Mouse (Mus musculus) midbrain, embryonic 15.5 days (tissue): ENCODE data around the gene Trhr2. TPM values are rescaled to one million over a fixed set of nuclear protein-coding genes. Genes with fewer than 3 reads are reported as not detected.

Experiments
- ATAC-seq: fragments of 200-750 bp; cut with Nextera tagmentation; replicated peaks from 2 replicates; pipeline ENCODE4 v1.8.0; 2017; ENCODE audit warnings: moderate TSS enrichment
- H3K27ac ChIP-seq: fragments of 300-500 bp; sonication (generic); 2 replicates; pipeline ENCODE4 v1.5.1; 2015; ENCODE audit warnings: mild to moderate bottlenecking, inconsistent platforms
- H3K27me3 ChIP-seq: fragments of 300-500 bp; sonication (generic); replicated peaks from 2 replicates; pipeline ENCODE4 v1.6.1; 2015; ENCODE audit warnings: inconsistent platforms
- H3K36me3 ChIP-seq: fragments of 300-500 bp; sonication (generic); replicated peaks from 2 replicates; pipeline ENCODE4 v1.6.1; 2015; ENCODE audit warnings: inconsistent platforms
- H3K4me1 ChIP-seq: fragments of 300-500 bp; sonication (generic); 2 replicates; pipeline ENCODE4 v1.6.1; 2015; ENCODE audit warnings: inconsistent platforms
- H3K4me2 ChIP-seq: fragments of 300-500 bp; sonication (generic); 2 replicates; pipeline ENCODE4 v1.6.1; 2015; ENCODE audit warnings: inconsistent platforms, mild to moderate bottlenecking, moderate library complexity
- H3K4me3 ChIP-seq: fragments of 300-500 bp; sonication (generic); 2 replicates; pipeline ENCODE4 v1.5.1; 2015; ENCODE audit warnings: mild to moderate bottlenecking, inconsistent platforms
- H3K9ac ChIP-seq: fragments of 300-500 bp; sonication (generic); 2 replicates; pipeline ENCODE4 v1.6.1; 2015; ENCODE audit warnings: mild to moderate bottlenecking, inconsistent platforms
- H3K9me3 ChIP-seq: fragments of 300-500 bp; sonication (generic); 2 replicates; pipeline ENCODE4 v1.6.1; 2016; ENCODE audit warnings: inconsistent platforms
- WGBS: fragments of 180-500 bp; shearing (Covaris S2); methylation state at CpG from one replicate; pipeline ENCODE4 v1.1.7; 2015; ENCODE audit warnings: mixed read lengths; 5-methylcytosine and 5-hydroxymethylcytosine counted together
- polyA plus RNA-seq: library from polyadenylated mRNA; unstranded; fragments of >200 nt; fragmentation: Nextera tagmentation; extraction: Ambion mirVana; gene quantifications from 2 replicates; pipeline ENCODE4 v1.2.1, GENCODE M21; 2015

The Trhr2 gene
- polyA plus RNA-seq, 1 experiment from 2014 or later, result not detected

DNA sequence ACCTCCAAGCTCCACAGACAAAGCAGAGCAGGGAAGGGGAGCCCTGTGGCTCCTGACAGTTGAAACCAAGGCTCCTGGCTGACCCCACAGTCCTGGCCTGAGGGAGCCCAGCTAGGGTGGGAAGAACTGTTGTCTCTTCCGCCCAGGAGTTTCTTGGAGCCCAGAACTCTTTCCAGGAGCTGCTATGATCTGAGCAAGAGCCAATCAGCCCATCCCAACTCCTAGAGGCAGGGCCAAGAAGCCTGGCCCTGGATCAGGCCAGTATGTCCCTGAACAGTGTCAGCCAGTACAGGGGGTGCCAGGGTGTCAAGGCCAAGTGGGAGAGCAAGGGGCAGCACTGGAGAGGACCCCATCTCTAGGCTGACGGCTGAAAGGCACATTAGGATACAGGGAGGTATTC, 48.0 kb downstream of the Trhr2 start:
- H3K4me3 ChIP-seq, result no peak overlapping the region
- H3K9me3 ChIP-seq, result no peaks in the 10 kb centered on the region
- WGBS, result 74% methylated on average over 2 of the region's 2 CpGs
- H3K9ac ChIP-seq, result no peak overlapping the region
- no peaks in the 10 kb centered on the region for H3K36me3 ChIP-seq
- ATAC-seq, result no peak
- no peaks in the 10 kb centered on the region for H3K27me3 ChIP-seq
- H3K4me2 ChIP-seq, result no peak overlapping the region
- no peak overlapping the region for H3K27ac ChIP-seq
- peaks cover 3% of the 10 kb centered on the region; the same call in 1 of the 2 replicates for H3K4me1 ChIP-seq

DNA sequence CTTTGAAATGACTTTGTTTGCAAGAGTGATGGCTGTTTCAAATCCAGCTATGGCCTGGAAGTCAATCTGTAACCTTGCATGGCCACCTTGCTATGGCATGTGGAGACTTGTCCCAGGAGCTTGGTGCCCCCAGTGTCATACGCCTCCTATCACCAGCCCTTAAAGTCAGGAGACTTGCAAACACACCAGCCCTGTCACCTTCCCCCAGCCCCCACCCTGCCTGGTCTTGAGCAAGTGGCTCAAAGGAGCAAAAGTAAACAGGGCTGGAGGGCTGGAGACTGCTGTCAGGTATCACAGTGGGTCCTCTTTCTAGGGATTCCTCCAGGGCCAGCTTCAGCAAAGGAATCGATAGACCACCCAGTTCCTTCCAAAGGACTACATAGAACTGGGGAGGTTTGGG, 49.4 kb downstream of the Trhr2 start:
- WGBS, result 82% methylated on average over 2 of the region's 2 CpGs
- no peaks in the 10 kb centered on the region for H3K27me3 ChIP-seq
- no peak overlapping the region for H3K4me2 ChIP-seq
- H3K4me1 ChIP-seq, result peaks cover 9% of the 10 kb centered on the region
- H3K9me3 ChIP-seq, result no peaks in the 10 kb centered on the region
- no peak overlapping the region for H3K4me3 ChIP-seq
- H3K9ac ChIP-seq, result no peak overlapping the region
- no peak for ATAC-seq
- no peak overlapping the region for H3K27ac ChIP-seq
- no peaks in the 10 kb centered on the region for H3K36me3 ChIP-seq

DNA sequence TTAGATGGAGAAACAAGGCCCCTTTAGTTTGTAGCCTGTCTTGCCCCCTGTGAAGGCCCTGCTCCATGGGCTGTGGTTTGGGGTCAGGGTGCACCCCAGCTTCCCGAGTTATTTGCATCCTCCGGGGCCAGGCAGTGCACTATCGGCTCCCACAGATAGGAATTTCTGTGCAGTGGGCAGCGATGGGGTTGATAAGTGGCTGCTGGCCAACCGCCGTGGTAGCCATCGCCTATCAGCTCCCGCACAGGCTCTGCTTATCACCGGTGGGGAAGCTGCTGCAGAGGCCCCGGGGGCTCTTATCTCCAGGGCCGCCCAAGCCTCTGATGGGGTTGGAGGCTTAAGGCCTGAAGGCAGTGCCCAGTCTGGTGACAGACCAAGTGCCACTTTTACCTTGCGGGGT, 51.3 kb downstream of the Trhr2 start:
- H3K9ac ChIP-seq, result no peak overlapping the region
- no peak overlapping the region for H3K4me3 ChIP-seq
- H3K27ac ChIP-seq, result no peak overlapping the region
- WGBS, result 70% methylated on average over 12 of the region's 12 CpGs
- H3K4me2 ChIP-seq, result no peak overlapping the region
- H3K4me1 ChIP-seq, result peaks cover 9% of the 10 kb centered on the region
- no peak for ATAC-seq
- no peaks in the 10 kb centered on the region for H3K27me3 ChIP-seq
- no peaks in the 10 kb centered on the region for H3K36me3 ChIP-seq
- no peaks in the 10 kb centered on the region for H3K9me3 ChIP-seq

DNA sequence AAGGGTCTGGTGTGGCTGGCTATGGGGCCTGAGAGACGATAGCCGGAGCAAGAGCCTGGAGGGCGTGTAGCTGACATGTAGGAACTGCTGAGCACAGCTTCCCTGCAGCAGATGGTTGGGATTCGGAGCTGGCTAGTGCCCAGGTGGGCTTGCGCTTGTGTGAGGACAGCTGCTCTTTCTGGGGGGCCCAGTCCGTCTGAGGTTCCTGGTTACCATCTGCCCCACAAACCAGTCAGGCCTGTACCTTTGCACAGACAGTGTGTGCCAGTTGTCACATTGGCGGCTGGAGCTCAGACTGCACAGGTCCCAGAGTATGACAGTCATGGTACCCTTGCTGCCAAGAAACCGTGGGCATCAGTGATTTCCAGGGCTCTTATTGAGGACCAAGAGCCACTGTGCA, 52.7 kb downstream of the Trhr2 start:
- H3K4me2 ChIP-seq, result no peak overlapping the region
- H3K27ac ChIP-seq, result no peak overlapping the region
- no peak overlapping the region for H3K4me3 ChIP-seq
- peaks cover 9% of the 10 kb centered on the region for H3K4me1 ChIP-seq
- no peaks in the 10 kb centered on the region for H3K9me3 ChIP-seq
- ATAC-seq, result no peak
- no peak overlapping the region for H3K9ac ChIP-seq
- no peaks in the 10 kb centered on the region for H3K36me3 ChIP-seq
- no peaks in the 10 kb centered on the region for H3K27me3 ChIP-seq
- WGBS, result 72% methylated on average over 8 of the region's 8 CpGs

Other genes with a start within 250 kb of the Trhr2 start
- gene Zfpm1, start 78.6 kb downstream of the Trhr2 start, polyA plus RNA-seq, result 1.5 and 1.8 TPM in 2 replicates
- gene Zc3h18, start 15.9 kb upstream of the Trhr2 start, polyA plus RNA-seq, result 38.9 and 41.3 TPM in 2 replicates
- 0.26 TPM in 1 of 2 replicates, not detected in the other for gene Il17c, start 61.3 kb upstream of the Trhr2 start, polyA plus RNA-seq
- 33.6 and 35.1 TPM in 2 replicates for gene Cyba, start 72.2 kb upstream of the Trhr2 start, polyA plus RNA-seq
- 62.3 and 68.3 TPM in 2 replicates for gene Mvd, start 82.7 kb upstream of the Trhr2 start, polyA plus RNA-seq
- not detected in 2 replicates for gene Snai3, start 100.0 kb upstream of the Trhr2 start, polyA plus RNA-seq
- 34.3 and 41.5 TPM in 2 replicates for gene Rnf166, start 115.3 kb upstream of the Trhr2 start, polyA plus RNA-seq
- 80.0 and 80.4 TPM in 2 replicates for gene Ctu2, start 115.4 kb upstream of the Trhr2 start, polyA plus RNA-seq
- gene Piezo1, start 190.6 kb upstream of the Trhr2 start, polyA plus RNA-seq, result 2.7 and 3.3 TPM in 2 replicates
- 7.0 and 8.2 TPM in 2 replicates for gene Cdt1, start 207.3 kb upstream of the Trhr2 start, polyA plus RNA-seq
- 166 and 173 TPM in 2 replicates for gene Aprt, start 216.2 kb upstream of the Trhr2 start, polyA plus RNA-seq